28 mouse cellular contexts compared by ENCODE assay signal in genomic region chr2:106213740-106214139, GRCm38 (mm10).
"Had no signal": no experiment of that assay in that cellular context is flagged by ENCODE, and none has a peak within 500 bp of the region (broad histone marks: within the 10 kb centered on the region; RNA-seq: fewer than 3 reads in every experiment).

No protein-coding gene starts in this region.

- H3K4me1 ChIP-seq: heart, embryonic 10.5 days; heart, embryonic 12.5 days; hindbrain, embryonic 10.5 days; hindbrain, embryonic 12.5 days; intestine, embryonic 15.5 days; kidney, embryonic 15.5 days; limb, embryonic 13.5 days; limb, embryonic 15.5 days; liver, embryonic 12.5 days had no signal

- H3K4me3 ChIP-seq: gastrocnemius, adult 2 months; heart, embryonic 10.5 days; heart, embryonic 12.5 days; hindbrain, embryonic 10.5 days; hindbrain, embryonic 12.5 days; intestine, embryonic 15.5 days; kidney, embryonic 15.5 days; limb, embryonic 13.5 days; limb, embryonic 15.5 days; liver, embryonic 12.5 days had no signal

- H3K36me3 ChIP-seq: heart, embryonic 10.5 days; heart, embryonic 12.5 days; hindbrain, embryonic 10.5 days; hindbrain, embryonic 12.5 days; intestine, embryonic 15.5 days; kidney, embryonic 15.5 days; limb, embryonic 13.5 days; limb, embryonic 15.5 days; liver, embryonic 12.5 days had no signal

- H3K27ac ChIP-seq: gastrocnemius, adult 2 months; heart, embryonic 10.5 days; hindbrain, embryonic 10.5 days; hindbrain, embryonic 12.5 days; hindbrain, embryonic 14.5 days; intestine, embryonic 15.5 days; kidney, embryonic 15.5 days; kidney, postnatal 0 days; limb, embryonic 13.5 days; limb, embryonic 15.5 days; liver, embryonic 12.5 days; liver, embryonic 14.5 days had no signal

- H3K9me3 ChIP-seq: heart, embryonic 10.5 days; heart, embryonic 12.5 days; hindbrain, embryonic 10.5 days; hindbrain, embryonic 12.5 days; intestine, embryonic 15.5 days; kidney, embryonic 15.5 days; limb, embryonic 13.5 days; limb, embryonic 15.5 days; liver, embryonic 12.5 days had no signal

- H3K27me3 ChIP-seq: heart, embryonic 12.5 days; hindbrain, embryonic 12.5 days; intestine, embryonic 15.5 days; kidney, embryonic 15.5 days; limb, embryonic 13.5 days; limb, embryonic 15.5 days; liver, embryonic 12.5 days had no signal

- DNase-seq: gastrocnemius, adult 2 months; gastrocnemius, postnatal 10 days; gastrocnemius, postnatal 25 days; heart, adult 18-20 months; heart, postnatal 10 days; heart, postnatal 4 days; kidney, adult 18-20 months; kidney, adult 8-10 months; kidney, postnatal 14 days; kidney, postnatal 36 days; layer of hippocampus, adult 9-11 months; layer of hippocampus, postnatal 36 days; left cerebral cortex, postnatal 4 days had no signal

- ATAC-seq: hindbrain, embryonic 16.5 days; inflammation-experienced regulatory T-cells, adult 6 months; intestine, embryonic 15.5 days; intestine, postnatal 0 days; liver, embryonic 12.5 days had no signal

- H3K9ac ChIP-seq: heart, embryonic 12.5 days; hindbrain, embryonic 12.5 days; hindbrain, embryonic 14.5 days; intestine, embryonic 15.5 days; kidney, embryonic 15.5 days; limb, embryonic 13.5 days; limb, embryonic 15.5 days; liver, embryonic 12.5 days; liver, embryonic 14.5 days had no signal

- H3K4me2 ChIP-seq: heart, embryonic 12.5 days; hindbrain, embryonic 12.5 days; hindbrain, embryonic 14.5 days; intestine, embryonic 15.5 days; kidney, embryonic 15.5 days; limb, embryonic 13.5 days; limb, embryonic 15.5 days; liver, embryonic 12.5 days had no signal
